Mouse (Mus musculus): ENCODE results near the gene Cep95.
"Not testable (repeated sequence)": the region's sequence is repeated elsewhere in the genome, so short reads cannot be mapped to it uniquely, and the experiment has no call there.

Gene Cep95

GRCm38 (mm10) chr11:106788775-106789459 lies at the start of gene Cep95, which contains the start of gene Ddx5:
Gene Cep95, plus strand, starts transcription at chr11:106789252.
Gene Ddx5, minus strand, starts transcription at chr11:106789185.
- peak; percentile 99 for DNase-seq

GRCm38 (mm10) chr11:106740724-106741123 lies 48.3 kb upstream of the Cep95 start:
- DNase-seq: not testable (repeated sequence)

- DNase-seq: peak; percentile 60
Observed at GRCm38 (mm10) chr11:106741232-106741631, 47.8 kb upstream of the Cep95 start.

GRCm38 (mm10) chr11:106741826-106742225 lies 47.2 kb upstream of the Cep95 start:
- no peak for DNase-seq

- DNase-seq: peak; percentile 75
Observed at GRCm38 (mm10) chr11:106742388-106742841, 46.6 kb upstream of the Cep95 start.

GRCm38 (mm10) chr11:106744949-106745348 lies 44.1 kb upstream of the Cep95 start:
- DNase-seq: no peak

GRCm38 (mm10) chr11:106749557-106750120 lies 39.4 kb upstream of the Cep95 start:
- DNase-seq: not testable (repeated sequence)

GRCm38 (mm10) chr11:106750121-106750751 lies 38.8 kb upstream of the Cep95 start, which contains the start of gene Pecam1:
Gene Pecam1, minus strand, starts transcription at chr11:106750628.
- DNase-seq: no peak

GRCm38 (mm10) chr11:106751039-106752018 lies 37.7 kb upstream of the Cep95 start, which contains the start of gene Milr1:
Gene Milr1, plus strand, starts transcription at chr11:106751226.
- no peak for DNase-seq

GRCm38 (mm10) chr11:106752103-106752502 lies 36.9 kb upstream of the Cep95 start:
- DNase-seq: no peak

GRCm38 (mm10) chr11:106753314-106753713 lies 35.7 kb upstream of the Cep95 start:
- no peak for DNase-seq

GRCm38 (mm10) chr11:106755583-106755982 lies 33.5 kb upstream of the Cep95 start:
- peak; percentile 39 for DNase-seq

- DNase-seq: no peak
Observed at GRCm38 (mm10) chr11:106759028-106759427, 30.0 kb upstream of the Cep95 start.

- DNase-seq: no peak
Observed at GRCm38 (mm10) chr11:106760511-106760910, 28.5 kb upstream of the Cep95 start.

- no peak for DNase-seq
Observed at GRCm38 (mm10) chr11:106762139-106762799, 26.8 kb upstream of the Cep95 start.

- DNase-seq: no peak
Observed at GRCm38 (mm10) chr11:106762800-106763185, 26.3 kb upstream of the Cep95 start.

GRCm38 (mm10) chr11:106766611-106767162 lies 22.4 kb upstream of the Cep95 start:
- no peak for DNase-seq

GRCm38 (mm10) chr11:106767516-106767915 lies 21.5 kb upstream of the Cep95 start:
- DNase-seq: no peak

GRCm38 (mm10) chr11:106770195-106770974 lies 18.7 kb upstream of the Cep95 start:
- DNase-seq: peak; percentile 41

GRCm38 (mm10) chr11:106773061-106773460 lies 16.0 kb upstream of the Cep95 start:
- no peak for DNase-seq

- no peak for DNase-seq
Observed at GRCm38 (mm10) chr11:106776960-106777359, 12.1 kb upstream of the Cep95 start.

Data from retina, postnatal 1 day (tissue).